Mouse (Mus musculus) midbrain, embryonic 11.5 days (tissue): ENCODE results near the gene Fbxl8. TPM values are rescaled to one million over a fixed set of nuclear protein-coding genes. Genes with fewer than 3 reads are reported as not detected.
A peak's percentile ranks its signal among the peaks of the same experiment; 100 is the strongest.

ENCODE experiments used
- ATAC-seq: fragments of 200-750 bp; cut with Nextera tagmentation; 2 replicates; pipeline ENCODE4 v1.8.0; 2017; ENCODE audit warnings: moderate TSS enrichment, moderate library complexity; ENCODE audit not compliant: low FRiP score
- DNase-seq: peaks from one replicate; pipeline ENCODE4 v3.0.0; 2015; ENCODE audit warnings: low spot score; ENCODE audit errors: missing footprints
- H3K27ac ChIP-seq: fragments of 300-500 bp; sonication (generic); 2 replicates; pipeline ENCODE4 v1.5.1; 2014; ENCODE audit warnings: low read depth, low read length
- H3K27me3 ChIP-seq: fragments of 300-500 bp; sonication (generic); 2 replicates; pipeline ENCODE4 v1.6.1; 2014; ENCODE audit warnings: mild to moderate bottlenecking, low read length, moderate library complexity, mixed read lengths; ENCODE audit not compliant: control insufficient read depth, insufficient read depth
- H3K36me3 ChIP-seq: fragments of 300-500 bp; sonication (generic); 2 replicates; pipeline ENCODE4 v1.6.1; 2014; ENCODE audit warnings: mild to moderate bottlenecking, low read length, moderate library complexity, mixed read lengths; ENCODE audit not compliant: control insufficient read depth, insufficient read depth
- H3K4me1 ChIP-seq: fragments of 300-500 bp; sonication (generic); 2 replicates; pipeline ENCODE4 v1.6.1; 2014; ENCODE audit warnings: low read length; ENCODE audit not compliant: control insufficient read depth, insufficient read depth
- H3K4me2 ChIP-seq: fragments of 300-500 bp; sonication (generic); 2 replicates; pipeline ENCODE4 v1.6.1; 2014; ENCODE audit warnings: mild to moderate bottlenecking, moderate library complexity
- H3K4me3 ChIP-seq: fragments of 300-500 bp; sonication (generic); 2 replicates; pipeline ENCODE4 v1.5.1; 2014; ENCODE audit warnings: low read depth, low read length
- H3K9ac ChIP-seq: fragments of 300-500 bp; sonication (generic); 2 replicates; pipeline ENCODE4 v1.6.1; 2014; ENCODE audit warnings: low read length
- H3K9me3 ChIP-seq: fragments of 300-500 bp; sonication (generic); 2 replicates; pipeline ENCODE4 v1.6.1; 2016; ENCODE audit warnings: low read length; ENCODE audit not compliant: control insufficient read depth
- WGBS: fragments of 180-500 bp; shearing (Covaris S2); extraction: QIAGEN DNeasy Blood & Tissue Kit; methylation state at CpG from one replicate; pipeline ENCODE4 v1.1.7; 2014; 5-methylcytosine and 5-hydroxymethylcytosine counted together
- polyA plus RNA-seq: library from polyadenylated mRNA; unstranded; fragments of >200 nt; fragmentation: Nextera tagmentation; extraction: Ambion mirVana; gene quantifications from 2 replicates; pipeline ENCODE4 v1.2.1, GENCODE M21; 2014

Fbxl8 gene
- polyA plus RNA-seq, 1 experiment from 2014 or later = 1.5 TPM

DNA sequence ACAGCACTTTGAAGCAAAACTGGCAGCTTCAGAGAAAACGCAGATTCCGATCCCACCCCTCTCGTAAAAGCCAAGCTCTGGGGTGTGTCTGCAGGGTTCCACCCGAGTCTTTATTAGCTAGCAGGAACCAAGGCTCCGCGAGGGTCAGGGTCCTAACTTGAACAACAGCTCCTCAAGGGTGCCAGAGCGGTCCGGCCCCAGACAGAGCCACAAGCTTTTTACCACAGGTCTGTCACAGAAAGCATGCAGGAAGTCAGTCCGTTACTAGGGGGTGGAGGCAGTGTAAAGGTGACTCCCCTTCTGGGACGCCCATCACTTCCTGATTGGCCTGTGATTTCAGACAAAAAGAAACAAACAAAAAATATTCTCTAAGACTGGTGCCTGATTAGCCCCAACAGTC lies 680 bp downstream of the Fbxl8 start:
- H3K9ac ChIP-seq = no peak overlapping the region; the same call in 1 of the 2 replicates
- H3K4me1 ChIP-seq = peaks cover 17% of the 10 kb centered on the region
- DNase-seq (peak; percentile 90), ATAC-seq (no peak)
- H3K27ac ChIP-seq = no peak overlapping the region
- no peaks in the 10 kb centered on the region for H3K36me3 ChIP-seq
- peaks cover 86% of the 10 kb centered on the region for H3K27me3 ChIP-seq
- peak overlapping the region; percentile 74 for H3K4me2 ChIP-seq
- WGBS = 12% methylated on average over 10 of the region's 10 CpGs
- H3K4me3 ChIP-seq = peak overlapping the region; percentile 60; the same call in 1 of the 2 replicates
- no peaks in the 10 kb centered on the region; the same call in 1 of the 2 replicates for H3K9me3 ChIP-seq

DNA sequence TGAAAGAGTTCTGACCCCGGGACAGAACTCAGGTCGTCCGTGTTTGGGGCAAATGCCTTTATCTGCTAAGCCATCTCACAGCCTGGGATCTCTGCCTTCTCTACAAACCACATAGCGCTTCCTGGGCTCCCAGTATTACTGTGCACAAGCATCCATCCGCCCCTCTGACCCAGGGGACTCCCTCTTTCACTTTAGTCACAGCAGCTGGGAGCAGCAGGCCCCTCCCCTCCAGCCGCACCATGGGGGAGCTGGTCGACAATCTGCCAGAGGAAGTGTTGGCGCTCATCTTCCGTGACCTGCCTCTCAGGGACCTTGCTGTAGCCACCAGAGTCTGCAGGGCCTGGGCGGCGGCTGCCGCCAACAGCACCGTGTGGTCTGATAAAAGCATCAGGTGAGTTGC lies 2.3 kb downstream of the Fbxl8 start:
- ATAC-seq (no peak), DNase-seq (peak; percentile 84)
- H3K9ac ChIP-seq = no peak overlapping the region
- no peak overlapping the region for H3K4me3 ChIP-seq
- WGBS = 6% methylated on average over 13 of the region's 13 CpGs
- H3K27me3 ChIP-seq = peaks cover 89% of the 10 kb centered on the region
- H3K36me3 ChIP-seq = no peaks in the 10 kb centered on the region
- H3K27ac ChIP-seq = no peak overlapping the region
- peaks cover 19% of the 10 kb centered on the region for H3K4me1 ChIP-seq
- no peak overlapping the region for H3K4me2 ChIP-seq
- H3K9me3 ChIP-seq = no peaks in the 10 kb centered on the region; the same call in 1 of the 2 replicates

DNA sequence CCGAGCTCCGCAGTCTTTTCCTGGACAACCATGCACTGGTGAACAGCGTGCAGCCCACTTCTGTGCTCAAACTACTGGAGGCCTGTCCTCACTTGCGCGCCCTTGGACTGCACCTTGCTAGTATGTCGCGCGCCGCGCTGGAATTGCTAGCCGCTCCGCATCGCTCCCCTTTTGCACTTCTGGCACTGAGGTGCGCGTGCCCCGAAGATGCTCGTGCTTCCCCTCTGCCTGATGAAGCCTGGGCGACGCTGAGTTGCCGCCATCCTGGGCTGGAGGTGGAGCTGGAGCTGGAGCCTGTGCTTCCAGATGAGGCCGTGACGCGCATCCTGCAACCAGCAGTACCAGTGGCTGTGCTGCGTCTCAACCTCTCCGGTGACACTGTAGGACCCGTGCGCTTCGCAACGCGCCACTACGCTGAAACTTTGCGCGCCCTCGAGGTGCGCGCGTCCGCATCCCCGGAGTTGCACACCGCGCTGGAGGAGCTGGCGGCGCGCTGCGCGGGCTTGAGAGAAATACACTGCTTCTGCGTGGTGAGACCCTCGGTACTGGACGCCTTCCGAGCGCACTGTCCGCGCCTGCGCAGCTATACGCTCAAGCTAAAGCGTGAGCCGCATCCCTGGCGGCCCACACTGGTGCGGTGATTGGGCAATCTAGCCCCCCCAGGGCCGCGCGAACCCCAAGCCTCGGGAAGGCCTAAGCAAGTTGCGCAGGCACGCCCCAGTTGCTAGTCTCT lies 4.1 kb downstream of the Fbxl8 start:
- WGBS = under 1% methylated on average over 65 of the region's 65 CpGs
- no peak overlapping the region for H3K27ac ChIP-seq
- peak overlapping the region; percentile 37 for H3K4me3 ChIP-seq
- H3K36me3 ChIP-seq = no peaks in the 10 kb centered on the region
- H3K4me1 ChIP-seq = peaks cover 19% of the 10 kb centered on the region
- peak; percentile 97 for DNase-seq
- peak overlapping the region; percentile 33; the same call in 1 of the 2 replicates for H3K9ac ChIP-seq
- no peaks in the 10 kb centered on the region; the same call in 1 of the 2 replicates for H3K9me3 ChIP-seq
- peak; percentile 68 for ATAC-seq
- H3K4me2 ChIP-seq = peak overlapping the region; percentile 68
- H3K27me3 ChIP-seq = peaks cover 98% of the 10 kb centered on the region

DNA sequence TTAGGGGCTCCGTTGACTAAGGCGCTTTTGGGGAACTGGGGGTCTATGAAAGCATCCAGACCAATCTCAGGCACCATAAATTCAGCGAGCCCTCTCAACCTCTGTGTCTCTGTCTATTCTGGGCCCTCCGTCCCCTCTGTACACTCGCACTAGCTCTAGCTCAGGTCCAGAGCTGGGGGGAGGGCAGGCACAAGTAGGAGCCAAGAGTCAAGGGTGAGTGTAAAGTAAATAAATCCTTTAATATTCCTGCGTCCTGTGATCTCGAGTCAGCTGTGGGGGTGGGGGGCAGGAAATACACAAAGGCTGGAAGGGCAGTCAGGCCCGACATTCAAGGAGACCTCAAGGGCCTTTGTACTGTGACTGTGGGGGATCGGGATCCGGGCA lies 4.6 kb downstream of the Fbxl8 start:
- WGBS = 1% methylated on average over 10 of the region's 10 CpGs
- peak; percentile 92 for DNase-seq
- ATAC-seq = peak; percentile 20
- Histone ChIP-seq H3K27me3 (peaks cover 99% of the 10 kb centered on the region), H3K4me2 (peak overlapping the region; percentile 68), H3K4me3 (peak overlapping the region; percentile 37), H3K9ac (peak overlapping the region; percentile 33; the same call in 1 of the 2 replicates), H3K9me3 (no peaks in the 10 kb centered on the region; the same call in 1 of the 2 replicates), H3K4me1 (peaks cover 19% of the 10 kb centered on the region), H3K27ac (no peak overlapping the region), H3K36me3 (no peaks in the 10 kb centered on the region)

DNA sequence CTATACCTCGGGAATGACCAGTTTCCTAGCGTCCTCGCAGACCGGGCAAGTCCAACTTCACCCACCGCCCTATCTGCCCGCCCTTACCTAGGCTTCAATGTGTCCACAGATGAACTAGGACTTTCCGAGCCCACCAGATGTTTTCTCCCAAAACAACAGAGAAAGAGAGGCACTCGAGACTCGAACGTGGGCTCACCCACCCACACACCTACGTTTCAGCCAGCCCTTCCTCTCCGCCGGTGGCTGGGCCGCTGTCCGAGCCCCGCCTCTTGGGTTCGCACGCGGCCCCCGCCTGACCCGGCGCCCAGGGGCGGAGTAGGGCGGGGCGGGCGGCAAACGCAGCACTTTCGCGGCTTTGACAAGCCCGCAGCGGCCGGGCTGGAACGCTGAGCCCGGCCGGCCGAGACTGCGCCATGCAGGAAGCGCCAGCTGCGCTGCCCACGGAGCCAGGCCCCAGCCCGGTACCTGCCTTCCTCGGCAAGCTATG lies 5.1 kb downstream of the Fbxl8 start, which contains the start of gene Hsf4:
Hsf4 (plus strand) TSS at position 341 of the 487 bp plus-strand sequence.
- Histone ChIP-seq H3K4me3 (peak within 1 kb of the TSS; percentile 37), H3K27me3 (peaks cover 99% of the 10 kb centered on the region), H3K9me3 (no peaks in the 10 kb centered on the region; the same call in 1 of the 2 replicates), H3K9ac (peak within 1 kb of the TSS; percentile 45), H3K27ac (no peak within 1 kb of the TSS), H3K36me3 (no peaks in the 10 kb centered on the region), H3K4me1 (peaks cover 19% of the 10 kb centered on the region), H3K4me2 (peak within 1 kb of the TSS; percentile 68)
- WGBS = 0% methylated on average over 41 of the region's 42 CpGs
- ATAC-seq = no peak
- DNase-seq = peak; percentile 93

DNA sequence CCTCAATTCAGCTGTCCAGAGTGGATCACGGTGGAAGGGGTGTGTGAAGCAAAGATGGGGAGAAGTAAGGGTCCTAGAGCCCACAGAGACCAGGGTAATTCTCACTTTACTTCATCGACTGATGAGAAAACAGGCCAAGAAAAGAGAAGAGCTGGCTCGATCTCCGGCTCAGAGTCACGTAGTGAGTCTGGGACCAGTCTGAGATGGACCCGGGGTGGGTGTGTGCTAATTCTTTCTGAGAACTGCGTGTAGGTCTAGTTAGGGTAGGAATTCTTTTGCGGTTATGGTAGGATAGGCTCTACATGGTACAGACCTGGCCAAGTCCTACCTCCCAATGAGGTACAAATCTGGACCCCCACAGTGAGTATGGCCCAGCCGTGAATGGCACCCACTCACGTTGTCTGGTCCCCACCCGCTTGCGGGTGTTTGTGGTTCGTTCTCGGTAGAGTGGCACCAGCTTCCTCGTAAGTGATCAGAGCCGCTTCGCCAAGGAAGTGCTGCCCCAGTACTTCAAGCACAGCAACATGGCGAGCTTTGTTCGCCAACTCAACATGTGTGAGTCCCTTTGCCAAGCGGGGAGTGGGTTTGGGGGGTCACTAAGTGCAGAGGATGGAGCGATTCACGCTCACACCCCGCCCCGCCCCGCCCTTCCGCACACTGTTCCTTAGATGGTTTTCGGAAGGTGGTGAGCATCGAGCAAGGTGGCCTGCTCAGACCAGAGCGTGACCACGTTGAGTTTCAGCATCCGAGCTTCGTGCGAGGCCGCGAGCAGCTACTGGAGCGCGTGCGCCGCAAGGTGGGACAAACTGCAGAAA lies 5.9 kb downstream of the Fbxl8 start:
- Histone ChIP-seq H3K4me2 (peak overlapping the region; percentile 68), H3K9me3 (no peaks in the 10 kb centered on the region; the same call in 1 of the 2 replicates), H3K36me3 (no peaks in the 10 kb centered on the region), H3K9ac (no peak overlapping the region), H3K4me3 (peak overlapping the region; percentile 37), H3K27ac (no peak overlapping the region), H3K27me3 (peaks cover 99% of the 10 kb centered on the region), H3K4me1 (peaks cover 17% of the 10 kb centered on the region)
- DNase-seq = peak; percentile 93
- ATAC-seq = no peak
- 3% methylated on average over 39 of the region's 39 CpGs for WGBS

DNA sequence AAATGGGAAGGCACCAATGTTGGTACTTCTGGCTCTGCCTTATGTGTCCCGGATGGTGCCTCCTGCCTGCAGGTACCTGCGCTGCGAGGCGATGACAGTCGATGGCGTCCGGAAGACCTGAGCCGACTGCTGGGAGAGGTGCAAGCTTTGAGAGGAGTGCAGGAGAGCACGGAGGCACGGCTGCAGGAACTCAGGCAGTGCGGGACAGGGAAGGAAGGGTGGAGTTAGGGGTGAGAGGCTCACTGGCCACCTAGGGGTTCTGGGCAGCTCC lies 6.4 kb downstream of the Fbxl8 start:
- Histone ChIP-seq H3K4me2 (no peak overlapping the region), H3K4me3 (no peak overlapping the region), H3K4me1 (peaks cover 21% of the 10 kb centered on the region), H3K36me3 (no peaks in the 10 kb centered on the region), H3K9me3 (no peaks in the 10 kb centered on the region; the same call in 1 of the 2 replicates), H3K27me3 (peaks cover 99% of the 10 kb centered on the region), H3K9ac (no peak overlapping the region), H3K27ac (no peak overlapping the region)
- no peak for ATAC-seq
- 2% methylated on average over 11 of the region's 11 CpGs for WGBS
- no peak for DNase-seq

DNA sequence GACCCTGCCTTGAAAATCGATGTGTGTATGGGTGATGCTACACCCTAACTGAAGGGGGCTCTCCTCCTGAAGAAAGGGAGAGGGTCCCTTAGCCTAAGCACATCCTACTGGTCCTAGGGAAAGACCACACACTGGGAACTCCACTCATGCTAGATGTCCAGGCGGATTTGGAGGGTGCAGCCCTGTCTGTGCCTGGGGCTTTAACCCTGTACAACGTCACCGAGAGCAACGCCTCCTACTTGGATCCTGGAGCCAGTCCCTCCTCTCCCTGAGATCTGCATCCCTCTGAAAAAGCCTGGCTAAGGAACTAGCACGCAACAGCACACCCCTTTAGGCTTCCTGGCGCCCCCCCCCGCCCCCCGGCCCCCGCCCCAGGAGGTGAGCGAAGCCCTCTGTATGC lies 10.9 kb downstream of the Fbxl8 start:
- H3K27ac ChIP-seq = no peak overlapping the region
- DNase-seq (no peak), ATAC-seq (no peak)
- WGBS = 4% methylated on average over 11 of the region's 11 CpGs
- H3K9me3 ChIP-seq = no peaks in the 10 kb centered on the region
- H3K4me3 ChIP-seq = no peak overlapping the region
- peaks cover 94% of the 10 kb centered on the region for H3K27me3 ChIP-seq
- H3K4me1 ChIP-seq = peaks cover 16% of the 10 kb centered on the region
- H3K4me2 ChIP-seq = no peak overlapping the region
- no peaks in the 10 kb centered on the region for H3K36me3 ChIP-seq
- H3K9ac ChIP-seq = no peak overlapping the region

DNA sequence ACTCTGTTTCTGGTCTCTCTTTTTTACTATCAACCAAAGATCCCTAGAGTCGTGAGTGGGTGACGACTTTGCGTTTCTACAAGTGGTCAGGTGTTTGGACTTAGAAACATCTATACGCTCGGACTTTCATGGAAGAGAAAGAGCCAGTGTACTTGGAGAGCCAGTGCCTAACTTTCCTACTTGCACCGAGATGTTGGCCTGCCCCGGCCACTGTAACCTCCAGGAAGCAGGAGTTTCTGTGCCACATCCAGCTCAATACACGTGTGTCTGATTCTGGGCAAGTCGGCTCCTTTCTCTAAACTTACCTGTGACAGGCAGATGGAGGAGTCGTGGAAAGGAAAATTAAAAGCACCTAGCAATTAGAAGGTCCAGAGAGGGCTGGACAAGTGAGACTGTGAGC lies 11.4 kb downstream of the Fbxl8 start, which contains the start of gene Nol3:
Nol3 (plus strand) TSS at position 301 of the 400 bp plus-strand sequence.
- DNase-seq (no peak), ATAC-seq (peak; percentile 10; the same call in 1 of the 2 replicates)
- H3K36me3 ChIP-seq = no peaks in the 10 kb centered on the region
- WGBS = 5% methylated on average over 10 of the region's 10 CpGs
- H3K9me3 ChIP-seq = no peaks in the 10 kb centered on the region
- H3K9ac ChIP-seq = peak within 1 kb of the TSS; percentile 47
- peaks cover 15% of the 10 kb centered on the region for H3K4me1 ChIP-seq
- H3K4me2 ChIP-seq = peak within 1 kb of the TSS; percentile 55
- peaks cover 90% of the 10 kb centered on the region for H3K27me3 ChIP-seq
- H3K27ac ChIP-seq = no peak within 1 kb of the TSS
- H3K4me3 ChIP-seq = peak within 1 kb of the TSS; percentile 34
